Mouse (Mus musculus) T-helper 1 cell (primary cell): ENCODE results near the gene Podxl2.

ENCODE experiments used
- in situ Hi-C: fragments of 300-600 bp; cut with MboI, MseI; formaldehyde crosslinking; loops from one replicate; pipeline ENCODE4 v1.15.1; 2025; ENCODE audit warnings: high pct_unique_total_duplicates

The Podxl2 gene

GRCm38 (mm10) chr6:88844901-88845565, 29.8 kb downstream of the Podxl2 start:
- in situ Hi-C loops = loop anchor here (5.0 kb wide), 1 partner anchor 293 kb away; no protein-coding TSS in a partner anchor

DNA sequence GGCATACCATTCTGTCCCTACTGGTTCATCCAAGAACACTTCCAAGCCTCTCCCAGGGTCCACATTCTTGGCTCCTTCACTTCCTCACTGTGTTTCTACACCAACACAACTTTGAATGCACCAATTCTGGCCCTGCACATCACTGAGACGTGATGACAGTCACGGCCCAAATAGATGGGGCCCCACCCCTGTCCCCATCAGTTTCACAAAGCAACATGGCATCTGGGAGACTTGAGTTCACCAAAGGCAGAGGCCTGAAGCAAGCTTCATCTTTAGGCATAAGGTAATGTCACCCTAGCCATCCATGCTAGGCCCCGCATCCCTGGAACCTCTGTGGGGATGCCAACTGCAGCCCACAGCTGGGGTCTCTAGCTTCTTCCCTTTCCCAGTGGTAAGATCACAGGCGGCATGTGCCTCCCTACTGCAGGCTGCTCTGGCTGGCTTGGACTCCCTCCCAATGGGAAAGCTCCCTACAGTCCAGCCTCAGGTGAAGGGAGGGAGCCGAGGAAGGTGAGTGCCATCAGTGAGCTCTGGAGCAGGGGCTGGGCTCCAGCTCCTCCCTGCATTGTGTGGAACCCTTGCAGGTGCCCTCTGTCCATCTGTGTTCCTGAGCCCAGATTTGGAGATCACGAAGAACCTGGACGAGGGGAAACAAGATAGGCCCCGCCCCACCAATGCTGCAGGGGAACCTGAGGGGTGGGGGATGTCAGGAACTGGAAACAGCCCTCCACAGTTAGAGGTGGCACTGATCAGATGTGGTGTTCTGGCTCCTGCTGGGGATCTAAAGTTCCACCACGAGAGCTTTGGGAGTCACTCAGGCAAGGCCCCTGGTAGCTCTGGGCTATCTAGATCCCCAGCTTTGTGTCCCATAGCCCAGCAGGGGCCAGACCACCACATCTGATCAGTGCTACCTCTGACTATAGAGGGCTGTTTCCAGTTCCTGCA, 30.8 kb downstream of the Podxl2 start:
- in situ Hi-C loops = no loop called here

DNA sequence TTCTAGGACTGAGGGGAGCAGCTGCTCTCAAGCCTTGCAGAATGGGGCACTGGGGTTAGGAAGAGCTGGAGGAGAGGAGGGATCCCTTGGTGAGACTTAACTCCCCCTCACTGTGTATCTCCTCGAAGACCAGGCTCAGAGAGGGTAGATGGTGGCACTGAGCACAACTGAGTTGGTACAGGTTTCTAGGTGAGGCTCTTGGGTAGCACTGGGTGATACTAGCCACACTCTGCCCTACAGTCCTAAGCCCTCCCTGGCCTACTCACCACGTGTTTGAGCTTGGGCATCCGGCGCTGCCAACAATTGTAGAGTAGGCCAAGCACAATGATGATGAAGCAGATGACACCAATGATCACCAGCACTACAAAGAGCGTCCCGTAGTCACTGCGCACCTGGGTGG, 31.6 kb downstream of the Podxl2 start:
- in situ Hi-C loops = no loop called here

DNA sequence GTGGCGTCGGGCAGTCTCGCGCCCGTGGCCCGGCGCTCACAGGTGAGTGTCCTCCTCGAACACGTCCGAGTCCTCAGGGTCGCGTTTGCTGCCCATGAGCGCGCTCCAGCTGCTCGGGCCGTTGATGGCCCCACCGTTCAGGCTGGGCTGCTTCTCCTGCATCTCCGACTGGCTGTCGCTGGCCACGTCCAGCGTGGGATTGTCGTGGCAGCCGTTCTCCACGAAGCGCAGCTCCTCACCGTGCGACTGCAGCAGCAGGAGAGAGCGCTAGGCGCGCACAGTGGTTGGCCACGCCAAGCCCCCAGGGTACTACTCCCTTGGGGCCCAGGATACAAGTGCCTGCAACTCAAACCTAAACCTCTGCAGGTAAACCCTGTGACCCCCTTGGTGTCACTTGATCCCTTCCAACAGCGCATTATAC, 32.1 kb downstream of the Podxl2 start:
- in situ Hi-C loops = no loop called here

GRCm38 (mm10) chr6:88841781-88842689, 32.8 kb downstream of the Podxl2 start, which contains the start of gene Abtb1:
TSS of gene Abtb1 (minus strand) at chr6:88841984.
- in situ Hi-C loops = no loop called here

DNA sequence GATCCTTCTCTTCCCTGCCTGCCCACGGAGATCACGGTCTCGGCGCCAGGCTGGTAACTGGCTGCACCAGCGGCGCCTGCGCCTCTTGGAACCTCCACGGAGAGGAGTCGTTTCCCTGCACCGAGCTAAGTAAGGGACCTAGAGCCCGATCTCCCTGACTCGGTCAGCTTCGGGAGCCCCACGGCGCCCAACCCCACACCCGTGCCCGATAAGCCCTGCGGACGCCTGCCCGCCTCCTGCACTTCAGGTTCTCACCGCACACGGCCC, 33.4 kb downstream of the Podxl2 start:
- in situ Hi-C loops = no loop called here

DNA sequence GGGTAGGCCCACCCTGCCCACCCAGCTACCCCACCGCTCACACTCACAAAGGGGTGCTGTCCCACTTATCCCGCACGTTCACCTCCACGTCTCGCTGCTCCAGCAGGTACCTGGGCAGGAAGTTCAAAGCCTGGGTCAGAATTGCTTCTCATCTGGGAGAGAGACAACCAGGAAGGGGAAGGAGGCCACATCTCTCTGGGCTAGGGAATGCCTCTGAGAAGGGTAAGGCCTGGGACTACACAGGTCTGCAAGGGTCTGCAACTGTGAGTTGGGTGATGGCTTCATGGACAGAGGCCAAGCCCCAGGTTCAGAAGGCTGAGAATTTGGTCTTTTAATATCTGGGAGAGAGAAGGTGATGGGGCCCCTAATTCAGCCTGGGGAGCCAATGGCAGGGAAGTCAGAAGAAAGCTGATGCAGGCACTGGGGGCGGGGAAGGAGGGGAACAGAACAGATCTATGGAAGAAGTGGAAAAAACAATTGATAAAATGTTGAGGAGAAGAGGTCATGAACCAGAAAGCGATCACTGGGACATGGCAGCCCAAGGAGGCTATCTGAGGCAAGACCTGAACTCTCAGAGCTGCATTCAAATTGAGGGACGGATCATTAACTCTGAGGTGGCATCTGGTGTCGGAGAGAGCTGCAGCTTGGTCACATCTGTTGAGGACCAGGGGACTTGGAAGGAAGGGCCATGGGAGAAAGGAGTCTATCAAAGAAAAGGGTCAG, 33.9 kb downstream of the Podxl2 start:
- in situ Hi-C loops = no loop called here

DNA sequence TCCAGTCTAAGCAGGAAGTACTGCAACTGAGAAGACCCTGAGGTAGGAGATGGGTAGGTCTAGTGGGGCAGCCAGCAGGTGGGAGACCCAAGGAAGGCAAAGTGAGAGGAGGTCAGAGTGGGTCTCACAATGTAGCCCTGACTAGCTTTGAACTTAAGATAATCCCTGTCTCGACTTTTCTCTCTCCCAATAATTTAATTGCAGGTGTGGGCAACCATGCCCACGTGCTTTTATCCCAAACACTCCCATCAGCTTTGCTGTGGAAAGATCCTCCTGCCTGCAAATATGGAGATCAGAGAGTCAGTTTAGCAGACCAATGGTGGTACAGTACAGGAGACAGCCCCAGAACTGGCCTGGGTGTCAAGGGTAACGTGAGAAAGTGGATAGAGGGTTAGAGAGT, 34.6 kb downstream of the Podxl2 start:
- in situ Hi-C loops = no loop called here

DNA sequence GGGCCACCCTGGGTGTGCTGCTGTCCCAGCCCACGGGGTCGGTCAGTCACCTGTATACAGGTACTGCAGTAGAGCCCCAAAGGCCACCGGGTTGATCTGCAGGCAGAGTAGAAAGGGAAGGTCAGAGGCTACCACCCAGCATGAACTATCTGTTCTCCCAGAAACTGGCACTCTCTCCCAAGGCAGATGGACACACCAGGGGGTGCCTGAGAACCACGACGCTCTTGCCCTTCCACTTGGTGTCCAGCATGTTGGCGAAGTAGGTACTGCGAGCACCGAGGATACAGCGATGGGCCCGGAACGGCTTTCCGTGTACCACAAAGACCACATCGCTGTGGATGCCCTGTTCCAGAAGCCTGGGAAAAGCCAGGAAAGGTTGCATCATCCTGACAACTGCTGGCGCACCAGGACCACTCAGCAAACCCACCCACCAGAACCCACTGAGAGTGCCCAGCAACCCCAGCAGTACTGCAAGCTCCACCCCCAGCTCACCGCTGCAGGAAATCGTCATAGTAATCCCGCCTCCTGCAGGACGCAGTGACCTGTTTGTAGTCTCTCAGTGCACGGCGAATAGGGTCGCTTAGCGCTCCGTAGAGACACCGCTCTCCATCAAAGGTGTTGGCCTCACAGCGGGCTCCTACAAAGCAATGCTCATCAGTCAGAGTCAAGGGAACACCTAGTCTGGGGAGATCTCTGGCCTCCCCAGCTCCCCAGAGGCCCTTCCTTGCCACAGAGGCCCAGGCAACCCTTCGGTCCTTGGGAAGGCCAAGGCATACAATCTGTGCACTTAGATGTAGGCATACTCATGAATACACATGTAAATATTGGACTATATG, 35.5 kb downstream of the Podxl2 start:
- in situ Hi-C loops = no loop called here

DNA sequence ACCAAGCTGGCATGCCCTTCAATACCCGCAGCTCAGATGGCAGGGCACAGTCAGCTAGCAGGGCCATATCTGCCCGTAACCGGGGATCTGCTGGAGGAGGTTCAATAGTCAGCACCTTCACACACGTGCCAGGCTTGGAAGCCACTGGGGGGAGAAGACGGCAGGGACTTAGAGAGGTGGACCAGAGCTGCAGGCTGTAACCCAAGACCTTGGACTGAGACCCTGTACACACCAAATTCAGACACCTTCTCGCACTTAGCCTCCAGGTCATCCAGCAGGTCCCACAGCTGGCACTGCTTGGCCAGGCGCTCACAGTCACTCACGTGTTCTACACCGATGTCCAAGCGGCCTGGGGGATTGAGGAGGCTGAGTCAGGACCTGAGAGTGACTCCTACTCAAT, 36.2 kb downstream of the Podxl2 start:
- in situ Hi-C loops = no loop called here

DNA sequence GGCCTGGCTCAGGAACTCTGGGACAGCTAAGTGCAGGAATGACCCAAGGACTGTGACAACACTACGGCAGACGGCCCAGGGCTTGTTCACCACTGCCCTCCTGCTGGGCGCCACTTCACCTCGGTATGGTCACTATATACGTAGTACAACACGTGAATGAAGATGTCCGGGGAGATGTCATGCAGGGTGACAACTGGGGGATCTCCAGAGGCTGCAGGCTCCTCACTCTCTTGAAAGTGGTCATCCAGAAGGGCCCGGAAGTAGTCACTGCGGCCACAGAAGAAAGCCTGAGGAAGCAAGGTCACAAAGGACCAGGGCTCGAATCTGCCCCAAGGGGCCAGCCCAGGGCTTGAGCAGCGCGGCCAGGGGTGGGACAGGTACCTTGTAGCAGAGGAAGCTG, 36.8 kb downstream of the Podxl2 start:
- in situ Hi-C loops = no loop called here

- in situ Hi-C loops = no loop called here
These were observed 38.5 kb downstream of the Podxl2 start for GRCm38 (mm10) chr6:88836178-88836819.

GRCm38 (mm10) chr6:88835047-88835446, 39.8 kb downstream of the Podxl2 start:
- in situ Hi-C loops = no loop called here

- in situ Hi-C loops = no loop called here
These were observed 41.3 kb downstream of the Podxl2 start for GRCm38 (mm10) chr6:88833340-88834140.

DNA sequence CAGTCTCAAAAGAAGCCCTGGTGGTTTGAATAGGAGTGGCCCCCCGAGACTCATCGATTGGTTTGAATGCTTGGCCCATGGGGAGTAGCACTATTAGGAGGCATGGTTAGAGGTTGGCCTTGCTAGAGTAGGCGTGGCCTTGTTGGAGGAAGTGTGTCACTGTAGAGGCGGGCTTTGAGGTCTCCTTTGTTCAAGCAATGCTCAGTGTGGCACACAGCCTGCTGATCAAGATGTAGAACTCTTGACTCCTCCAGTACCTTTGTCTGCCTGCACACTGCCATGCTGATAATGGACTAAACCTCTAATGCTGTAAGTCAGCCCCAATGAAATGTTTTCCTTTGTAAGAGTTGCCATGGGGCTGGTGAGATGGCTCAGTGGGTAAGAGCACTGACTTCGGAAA, 42.2 kb downstream of the Podxl2 start:
- in situ Hi-C loops = no loop called here

GRCm38 (mm10) chr6:88831456-88831855, 43.4 kb downstream of the Podxl2 start:
- in situ Hi-C loops = no loop called here

- in situ Hi-C loops = no loop called here
These were observed 44.6 kb downstream of the Podxl2 start for GRCm38 (mm10) chr6:88830112-88830702.

DNA sequence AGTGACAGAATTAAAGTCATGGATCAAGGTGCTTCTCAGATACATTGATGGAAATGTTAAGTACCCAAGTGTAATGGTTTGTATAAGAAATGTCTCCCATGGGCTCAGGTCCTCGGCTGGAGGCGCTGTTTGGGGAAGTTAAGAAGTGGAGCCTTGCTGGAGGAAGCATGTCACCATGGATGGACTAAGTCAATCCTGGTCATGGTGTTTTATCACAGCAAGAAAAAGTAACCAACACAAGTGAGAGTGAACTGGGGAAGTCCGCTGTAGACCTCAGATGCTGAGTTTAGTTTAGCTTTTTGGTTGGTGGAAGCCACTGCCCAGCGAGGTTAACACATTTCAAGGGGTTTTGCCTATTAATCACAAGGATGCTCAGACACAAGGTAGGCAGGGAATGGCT, 45.3 kb downstream of the Podxl2 start:
- in situ Hi-C loops = no loop called here
